Mouse (Mus musculus) liver, embryonic 12.5 days (tissue): ENCODE data around the gene Nme1. TPM values are rescaled to one million over a fixed set of nuclear protein-coding genes. Genes with fewer than 3 reads are reported as not detected.

Experiments
- ATAC-seq: fragments of 200-750 bp; cut with Nextera tagmentation; 2 replicates; pipeline ENCODE4 v1.8.0; 2017; ENCODE audit warnings: moderate number of reproducible peaks, mild to moderate bottlenecking, moderate library complexity
- H3K27ac ChIP-seq: fragments of 300-500 bp; sonication (generic); 2 replicates; pipeline ENCODE4 v1.5.1; 2016; ENCODE audit warnings: mild to moderate bottlenecking
- H3K27me3 ChIP-seq: fragments of 300-500 bp; sonication (generic); replicated peaks from 2 replicates; pipeline ENCODE4 v1.6.1; 2016; ENCODE audit warnings: mild to moderate bottlenecking, moderate library complexity
- H3K36me3 ChIP-seq: fragments of 300-500 bp; sonication (generic); 2 replicates; pipeline ENCODE4 v1.6.1; 2016; ENCODE audit warnings: mild to moderate bottlenecking, moderate library complexity
- H3K4me1 ChIP-seq: fragments of 300-500 bp; sonication (generic); 2 replicates; pipeline ENCODE4 v1.6.1; 2016
- H3K4me2 ChIP-seq: fragments of 300-500 bp; sonication (generic); 2 replicates; pipeline ENCODE4 v1.6.1; 2016; ENCODE audit warnings: mild to moderate bottlenecking, moderate library complexity
- H3K4me3 ChIP-seq: fragments of 300-500 bp; sonication (generic); 2 replicates; pipeline ENCODE4 v1.5.1; 2016; ENCODE audit warnings: mild to moderate bottlenecking, moderate library complexity
- H3K9ac ChIP-seq: fragments of 300-500 bp; sonication (generic); 2 replicates; pipeline ENCODE4 v1.6.1; 2016; ENCODE audit warnings: mild to moderate bottlenecking, moderate library complexity
- H3K9me3 ChIP-seq: fragments of 300-500 bp; sonication (generic); replicated peaks from 2 replicates; pipeline ENCODE4 v1.6.1; 2016; ENCODE audit warnings: mild to moderate bottlenecking, moderate library complexity
- WGBS: fragments of 180-500 bp; shearing (Covaris S2); methylation state at CpG from one replicate; pipeline ENCODE4 v1.1.7; 2016; ENCODE audit not compliant: insufficient replicate concordance; 5-methylcytosine and 5-hydroxymethylcytosine counted together
- polyA plus RNA-seq: library from polyadenylated mRNA; unstranded; fragments of >200 nt; fragmentation: Nextera tagmentation; extraction: Ambion mirVana; gene quantifications from 2 replicates; pipeline ENCODE4 v1.2.1, GENCODE M21; 2016

Gene Nme1
- polyA plus RNA-seq, 1 experiment from 2014 or later, result 224 TPM

DNA sequence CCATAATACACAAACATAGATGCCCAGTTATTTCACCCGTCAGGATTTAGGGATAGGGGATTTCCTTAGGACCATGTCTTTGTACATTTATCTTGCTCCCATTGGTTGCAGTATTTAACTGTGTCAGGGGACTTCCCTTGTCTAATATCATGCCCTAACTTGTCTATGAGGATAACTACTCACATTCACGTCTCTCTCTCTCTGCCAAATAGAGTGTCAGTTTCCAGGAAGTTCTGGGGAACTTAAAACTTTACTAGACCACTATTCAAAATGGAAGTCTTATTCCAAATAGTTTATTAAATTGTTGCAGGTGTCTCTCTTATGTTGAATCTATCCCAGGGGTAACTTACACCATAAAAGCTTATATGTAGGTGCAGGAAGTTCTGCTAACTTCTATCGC is 56.7 kb downstream of the Nme1 start:
- peaks cover 83% of the 10 kb centered on the region for H3K36me3 ChIP-seq
- WGBS, result 81% methylated on average over 3 of the region's 3 CpGs

GRCm38 (mm10) chr11:93908829-93909228 is 59.5 kb downstream of the Nme1 start:
- no peak for ATAC-seq
- no peaks in the 10 kb centered on the region for H3K9me3 ChIP-seq
- H3K27me3 ChIP-seq, result no peaks in the 10 kb centered on the region
- H3K27ac ChIP-seq, result no peak overlapping the region
- H3K36me3 ChIP-seq, result peaks cover 82% of the 10 kb centered on the region
- WGBS, result 72% methylated on average over 9 of the region's 9 CpGs
- H3K4me1 ChIP-seq, result no peaks in the 10 kb centered on the region
- no peak overlapping the region for H3K9ac ChIP-seq
- no peak overlapping the region for H3K4me3 ChIP-seq
- H3K4me2 ChIP-seq, result no peak overlapping the region

More for the DNA sequence above, 56.7 kb downstream of the Nme1 start:
- no peak for ATAC-seq
- Histone ChIP-seq H3K4me3 (no peak overlapping the region), H3K27me3 (no peaks in the 10 kb centered on the region), H3K27ac (no peak overlapping the region), H3K4me1 (peaks cover 9% of the 10 kb centered on the region), H3K9ac (no peak overlapping the region), H3K4me2 (no peak overlapping the region), H3K9me3 (no peaks in the 10 kb centered on the region)

GRCm38 (mm10) chr11:93907839-93908238 is 60.5 kb downstream of the Nme1 start:
- no peak overlapping the region for H3K4me3 ChIP-seq
- H3K27me3 ChIP-seq, result no peaks in the 10 kb centered on the region
- H3K4me2 ChIP-seq, result no peak overlapping the region
- no peak for ATAC-seq
- H3K9me3 ChIP-seq, result no peaks in the 10 kb centered on the region
- H3K4me1 ChIP-seq, result no peaks in the 10 kb centered on the region
- no peak overlapping the region for H3K27ac ChIP-seq
- peaks cover 78% of the 10 kb centered on the region for H3K36me3 ChIP-seq
- H3K9ac ChIP-seq, result no peak overlapping the region
- 74% methylated on average over 3 of the region's 3 CpGs for WGBS

Other genes starting within 250 kb of the Nme1 start
- 38.6 and 38.9 TPM in 2 replicates for gene Utp18, start 82.8 kb downstream of the Nme1 start, polyA plus RNA-seq
- gene Mbtd1, start 82.7 kb downstream of the Nme1 start, polyA plus RNA-seq, result 12.8 and 14.3 TPM in 2 replicates
- 76.4 and 76.8 TPM in 2 replicates for gene Nme2, start 12.3 kb downstream of the Nme1 start, polyA plus RNA-seq
- 264 and 272 TPM in 2 replicates for gene Gm20390, start 228 bp downstream of the Nme1 start, polyA plus RNA-seq
- gene Spag9, start 27.6 kb upstream of the Nme1 start, polyA plus RNA-seq, result 18.0 and 19.6 TPM in 2 replicates
- 13.6 and 13.8 TPM in 2 replicates for gene Tob1, start 242.9 kb upstream of the Nme1 start, polyA plus RNA-seq